Mouse (Mus musculus) gastrocnemius, adult 18-20 months (tissue): ENCODE measurements around the gene Plekhh2. TPM values are rescaled to one million over a fixed set of nuclear protein-coding genes. Genes with fewer than 3 reads are reported as not detected.
A peak's percentile ranks its signal among the peaks of the same experiment; 100 is the strongest.

ENCODE experiments used
- DNase-seq: peaks from one replicate; pipeline ENCODE4 v3.0.0; 2021; ENCODE audit warnings: low spot score
- total RNA-seq, 2 experiments: library from RNA; stranded (reverse); gene quantifications; 2 replicates each; pipeline ENCODE4 v1.2.3; 2021

Plekhh2 gene
- total RNA-seq, 2 experiments from 2014 or later = 0.71 to 1.1 TPM

DNA sequence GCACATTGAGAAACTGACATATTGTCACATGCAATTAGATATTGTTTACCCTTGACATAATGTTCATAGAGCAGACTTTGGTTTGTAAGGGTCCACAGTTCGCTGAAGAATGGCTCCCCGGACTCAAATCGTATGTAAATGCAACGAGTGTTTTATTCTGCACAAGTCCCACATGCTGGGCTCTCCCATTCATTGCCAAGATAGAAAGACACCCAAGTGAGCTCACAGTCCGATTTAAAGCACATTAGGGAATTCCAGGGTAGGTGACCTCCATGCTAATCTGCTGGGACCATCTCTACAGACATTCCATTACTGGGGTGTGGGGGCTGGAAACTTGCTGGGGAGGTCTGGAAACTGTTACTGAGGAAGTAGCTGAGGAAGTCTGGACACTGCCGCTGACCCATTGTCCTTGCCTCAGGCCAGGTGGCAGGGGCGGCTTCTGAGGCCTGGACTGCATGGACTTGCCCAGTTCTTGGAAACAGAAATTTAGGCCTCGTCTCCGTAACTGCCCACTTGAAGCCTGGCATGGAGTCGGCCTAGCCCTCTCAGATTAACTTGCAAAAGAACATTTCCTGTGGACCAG, 128.2 kb downstream of the Plekhh2 start:
- no peak for DNase-seq

GRCm38 (mm10) chr17:84641893-84642292, 130.2 kb downstream of the Plekhh2 start:
- DNase-seq = peak; percentile 33

DNA sequence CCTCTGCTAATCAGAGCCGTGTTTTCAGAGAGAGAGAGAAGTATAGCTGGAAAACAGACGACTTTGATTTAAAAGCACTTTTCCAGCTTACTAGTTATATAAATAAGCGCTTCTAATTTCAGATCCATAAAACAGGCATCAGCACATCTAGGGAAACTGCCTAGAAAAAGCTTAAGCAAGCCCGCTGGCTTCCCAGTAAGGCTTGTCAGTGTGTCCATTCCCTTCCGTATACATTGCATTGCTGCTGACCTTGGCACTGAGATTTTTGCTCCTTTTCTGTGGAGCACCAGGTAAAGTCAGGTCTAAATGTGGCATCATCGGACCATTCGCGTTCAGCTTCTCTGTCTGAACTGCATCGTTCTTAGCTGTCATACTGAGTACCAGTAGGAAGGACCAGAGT, 130.6 kb downstream of the Plekhh2 start:
- DNase-seq = no peak

DNA sequence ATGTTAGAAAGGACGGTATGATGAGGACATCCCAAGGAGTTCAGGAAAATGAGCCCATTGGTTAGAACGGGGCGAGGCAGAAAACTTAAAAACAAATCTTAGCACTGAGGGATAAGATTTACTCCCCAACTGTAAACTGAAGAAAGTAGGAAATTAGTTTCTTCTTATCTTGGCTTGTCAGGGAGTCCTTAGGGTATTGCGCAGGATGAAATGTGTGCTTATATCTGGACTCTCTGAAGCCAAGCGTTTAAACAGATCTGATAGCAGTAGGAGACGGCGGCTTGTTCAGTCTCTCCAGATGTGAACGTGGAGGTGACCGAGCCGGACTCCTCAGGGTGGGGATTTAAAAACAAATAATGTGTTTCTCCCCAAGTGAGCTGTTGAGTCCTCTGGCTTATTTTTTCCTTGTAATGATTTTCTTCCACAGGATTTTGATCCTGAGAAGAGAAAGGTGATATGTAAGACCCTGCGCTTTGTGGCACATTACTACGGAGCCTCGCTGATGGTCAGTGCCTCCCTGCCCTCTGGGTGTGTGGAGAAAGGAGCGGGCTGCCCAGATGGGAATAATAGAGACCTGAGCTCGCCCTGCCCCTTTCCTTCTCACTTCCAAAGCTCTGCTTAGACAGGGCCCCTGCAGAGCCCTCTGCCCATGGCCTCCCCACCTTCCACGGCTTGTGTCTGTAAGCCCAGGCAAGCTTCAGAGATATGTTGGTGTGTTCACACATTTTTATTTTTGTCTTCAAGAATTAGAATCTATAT, 132.8 kb downstream of the Plekhh2 start:
- no peak for DNase-seq

- no peak for DNase-seq
These were observed 133.4 kb downstream of the Plekhh2 start for GRCm38 (mm10) chr17:84645119-84645518.

- no peak for DNase-seq
These were observed 134.2 kb downstream of the Plekhh2 start for GRCm38 (mm10) chr17:84645894-84646293.

DNA sequence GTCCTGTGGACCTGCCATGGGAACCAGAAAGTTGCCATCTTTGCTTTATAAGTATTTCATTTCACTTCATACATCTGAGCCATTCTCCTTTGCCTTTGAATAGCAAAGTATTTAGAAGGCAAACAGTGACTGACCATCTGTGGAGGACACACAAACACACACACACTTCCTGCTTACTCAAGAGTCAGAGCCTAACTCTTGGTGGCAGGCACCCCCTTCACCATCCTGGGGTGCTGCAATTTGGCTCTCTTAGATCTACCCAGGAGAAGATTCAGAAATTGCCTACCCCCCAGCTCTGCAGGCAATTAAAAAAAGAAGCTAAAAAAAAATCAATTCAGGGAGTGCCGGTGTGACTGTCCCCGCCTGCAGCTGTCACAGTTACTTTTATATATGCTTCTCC, 134.8 kb downstream of the Plekhh2 start:
- no peak for DNase-seq

DNA sequence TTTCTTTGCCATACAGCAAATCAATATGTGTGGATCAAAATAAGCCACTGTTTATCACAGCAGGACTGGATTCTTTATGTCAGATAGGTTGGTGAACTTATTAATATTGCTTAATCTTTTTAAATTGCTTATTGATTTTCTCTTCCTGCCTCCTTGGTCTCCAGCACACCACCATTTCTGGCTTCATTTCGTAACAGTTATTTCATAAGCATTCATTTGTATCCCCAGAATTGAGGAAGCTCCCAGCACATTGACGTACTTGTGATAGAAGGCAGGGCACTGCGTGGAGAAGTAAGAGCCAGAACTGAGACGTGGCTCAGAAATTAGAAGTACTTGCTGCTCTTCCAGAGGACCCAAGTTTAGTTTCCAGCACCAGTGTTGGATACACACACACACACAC, 135.9 kb downstream of the Plekhh2 start:
- no peak for DNase-seq

DNA sequence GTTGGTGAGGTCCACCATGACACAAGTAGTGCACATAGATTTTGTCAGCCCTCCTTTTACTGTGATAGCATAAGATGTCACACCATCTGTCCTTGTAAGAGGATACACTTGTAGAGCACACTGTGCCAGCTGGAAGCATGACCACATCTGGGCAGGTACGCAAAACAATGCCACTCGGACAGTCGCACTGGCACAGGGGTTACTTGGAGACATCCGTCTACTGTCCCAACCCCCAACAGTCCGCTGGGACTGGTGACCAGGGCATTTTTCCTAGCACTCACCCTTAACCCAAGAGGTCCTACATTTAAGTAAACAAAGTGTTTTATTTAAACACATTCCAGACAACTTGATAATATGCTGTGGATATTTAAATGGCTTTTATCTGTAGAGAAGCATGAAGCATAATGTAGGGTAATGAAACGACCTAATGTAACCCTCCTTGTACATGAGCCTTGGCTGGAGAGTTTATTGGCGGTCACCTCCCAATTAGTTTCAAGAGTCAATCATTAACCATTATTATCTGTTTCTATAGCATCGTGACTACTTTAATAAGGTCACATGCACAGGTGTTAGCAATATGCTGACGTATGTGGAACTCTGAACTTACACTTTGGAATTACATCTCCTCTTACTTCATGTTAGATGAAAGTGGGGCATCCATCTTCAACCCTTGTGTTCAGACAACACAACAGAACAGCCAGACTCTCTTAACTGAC, 138.8 kb downstream of the Plekhh2 start:
- DNase-seq = no peak

- DNase-seq = no peak
These were observed 141.8 kb downstream of the Plekhh2 start for GRCm38 (mm10) chr17:84653544-84653943.

DNA sequence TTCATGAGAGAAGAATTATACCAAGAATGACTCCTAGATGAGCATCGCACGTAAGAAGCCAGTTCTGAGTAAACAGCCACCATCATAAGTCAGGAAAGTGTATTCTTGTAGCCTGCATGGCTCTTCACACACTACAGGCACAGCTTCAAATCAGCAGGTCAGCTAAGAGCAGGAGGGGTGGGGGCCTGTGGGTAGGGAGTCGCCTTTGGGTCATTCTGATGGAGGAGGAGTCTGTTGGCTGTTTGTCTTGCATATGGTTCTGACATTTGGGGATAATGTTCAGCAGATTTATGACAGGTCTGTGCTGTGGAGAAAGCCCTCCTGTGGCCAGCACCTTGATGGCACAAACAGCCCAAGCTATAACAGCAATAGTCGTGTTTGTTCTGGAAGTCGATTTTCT, 144.5 kb downstream of the Plekhh2 start:
- DNase-seq = no peak

- no peak for DNase-seq
These were observed 145.1 kb downstream of the Plekhh2 start for GRCm38 (mm10) chr17:84656653-84657421.

DNA sequence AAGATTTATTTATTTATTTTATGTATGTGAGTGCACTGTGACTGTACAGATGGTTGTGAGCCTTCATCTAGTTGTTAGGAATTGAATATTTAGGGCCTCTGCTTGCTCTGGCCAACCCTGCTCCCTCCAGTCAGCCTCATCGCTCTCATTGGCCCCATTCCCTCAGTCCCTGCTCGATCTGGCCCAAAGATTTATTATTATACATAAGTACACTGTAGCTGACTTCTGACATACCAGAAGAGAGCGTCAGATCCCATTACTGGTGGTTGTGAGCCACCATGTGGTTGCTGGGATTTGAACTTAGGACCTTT, 145.7 kb downstream of the Plekhh2 start:
- no peak for DNase-seq

GRCm38 (mm10) chr17:84657782-84658181, 146.1 kb downstream of the Plekhh2 start:
- no peak for DNase-seq

DNA sequence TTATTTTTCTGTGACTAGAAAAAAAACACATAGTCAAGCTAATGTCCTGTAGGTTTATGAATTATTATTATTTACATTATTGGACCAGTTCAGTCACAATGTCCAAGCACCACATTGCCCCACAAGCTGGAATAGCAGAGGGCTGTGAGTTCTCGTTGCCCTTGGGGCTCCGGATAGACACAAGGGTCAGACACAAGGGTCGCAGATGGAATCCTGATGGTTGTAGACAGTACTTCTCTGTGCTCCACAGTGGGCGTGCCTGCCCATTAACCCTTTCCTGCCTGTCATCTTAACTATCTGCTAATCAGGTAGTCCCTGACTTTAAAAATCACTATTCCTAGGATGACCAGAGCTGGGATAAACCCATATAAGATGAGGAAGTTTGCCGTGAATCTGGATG, 146.5 kb downstream of the Plekhh2 start:
- DNase-seq = no peak

DNA sequence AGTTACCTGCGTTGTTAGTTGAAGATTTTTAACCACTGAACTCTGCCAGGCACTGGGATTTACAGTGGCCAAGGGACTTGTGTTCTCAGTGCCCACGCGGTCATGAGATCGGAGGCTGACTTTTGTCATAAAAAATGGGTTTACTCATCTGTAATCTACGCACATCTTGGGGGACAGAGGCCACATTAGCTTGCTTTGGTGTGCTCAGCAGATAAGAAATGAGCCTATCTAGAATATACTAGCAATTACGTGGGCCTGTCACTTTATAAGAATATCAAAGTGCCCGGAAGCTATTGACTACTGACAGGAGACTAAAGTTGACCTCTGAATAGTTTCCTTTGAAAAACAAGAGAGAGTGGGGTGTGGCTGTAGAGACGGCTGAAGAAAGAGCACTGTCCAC, 147.3 kb downstream of the Plekhh2 start:
- DNase-seq = no peak

DNA sequence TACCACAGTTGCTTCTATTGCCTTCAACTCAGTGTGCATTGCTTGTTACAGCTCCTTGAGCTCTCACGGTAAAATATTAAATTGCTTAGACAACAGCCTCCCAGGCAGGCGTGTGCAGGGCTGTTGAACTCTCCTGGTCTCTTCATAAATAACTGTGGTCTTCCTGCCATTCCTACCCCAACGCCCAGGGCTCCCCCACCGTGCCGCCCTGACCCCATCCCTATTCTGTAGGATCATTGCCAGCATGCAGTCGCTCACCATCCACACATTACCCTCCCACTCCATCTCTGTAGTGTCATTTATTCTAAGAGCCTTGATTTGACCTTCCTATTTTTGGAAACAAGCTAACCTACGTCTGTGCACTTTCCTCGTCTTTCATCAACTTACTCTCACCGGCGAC, 153.4 kb downstream of the Plekhh2 start:
- DNase-seq = no peak

DNA sequence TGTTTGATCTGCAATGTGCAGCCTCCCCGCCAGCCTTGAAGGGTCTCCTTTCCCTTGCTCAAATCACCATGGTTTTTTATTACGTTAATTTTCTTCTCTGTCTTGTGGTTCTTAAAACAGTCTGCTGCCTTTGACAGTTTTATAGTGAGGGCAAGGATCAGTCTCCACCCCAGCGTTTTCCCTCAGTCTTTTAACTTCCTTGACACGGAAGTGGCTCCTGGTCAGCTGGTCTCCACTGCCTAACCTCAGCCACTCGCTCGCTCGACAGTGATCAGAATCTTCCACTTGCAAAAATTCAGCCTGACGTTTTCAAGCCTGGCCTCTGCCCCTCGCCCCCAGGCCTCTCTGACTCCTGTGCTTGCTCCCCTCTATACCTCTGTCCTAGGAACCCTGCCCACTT, 154.0 kb downstream of the Plekhh2 start:
- DNase-seq = no peak

- DNase-seq = no peak
These were observed 156.2 kb downstream of the Plekhh2 start for GRCm38 (mm10) chr17:84667848-84668247.
